Mouse (Mus musculus) erythroblast, embryonic 14.5 days (primary cell): ENCODE data around the gene Nyx.

Source experiments
- GATA1 ChIP-seq: IDR thresholded peaks from 2 replicates; pipeline ENCODE4 v1.6.1; 2012; ENCODE audit warnings: low read length, inconsistent platforms, mixed read lengths
- TAL1 ChIP-seq: IDR thresholded peaks from 3 replicates; pipeline ENCODE4 v1.6.1; 2012; ENCODE audit warnings: low read length, inconsistent platforms, mixed read lengths

GRCm38 (mm10) chrX:13477596-13477995 lies 11.7 kb downstream of the Nyx start:
- TF ChIP-seq GATA1 (no peak), TAL1 (no peak)
